Mouse (Mus musculus) C2C12 (cell line): ENCODE data around the gene Ebi3. TPM values are rescaled to one million over a fixed set of nuclear protein-coding genes. Genes with fewer than 3 reads are reported as not detected.

ENCODE experiments used
- H3K27me3 ChIP-seq: one replicate; pipeline ENCODE4 v1.6.1; 2011; ENCODE audit not compliant: control insufficient read depth, insufficient read depth, insufficient read length
- H3K36me3 ChIP-seq: one replicate; pipeline ENCODE4 v1.6.1; 2011; ENCODE audit not compliant: control insufficient read depth, insufficient read depth
- H3K4me3 ChIP-seq: one replicate; pipeline ENCODE4 v1.5.1; 2011; ENCODE audit warnings: mild to moderate bottlenecking, control low read depth; ENCODE audit not compliant: poor library complexity, insufficient read depth, severe bottlenecking
- H3K79me2 ChIP-seq: one replicate; pipeline ENCODE4 v1.6.1; 2011; ENCODE audit not compliant: control insufficient read depth, insufficient read depth
- H3K79me3 ChIP-seq: one replicate; pipeline ENCODE4 v1.6.1; 2011; ENCODE audit warnings: low read depth, control low read depth
- H3ac ChIP-seq: one replicate; pipeline ENCODE3; 2011; ENCODE audit warnings: low read depth; ENCODE audit not compliant: control insufficient read depth, insufficient read length
- CEBPB ChIP-seq: IDR thresholded peaks from one replicate; pipeline ENCODE4 v1.6.1; 2011; ENCODE audit warnings: low read depth, mild to moderate bottlenecking, control low read depth, moderate library complexity
- CTCF ChIP-seq: IDR thresholded peaks from one replicate; pipeline ENCODE4 v1.5.1; 2011; ENCODE audit not compliant: control insufficient read depth, insufficient read depth, insufficient read length
- FOSL1 ChIP-seq: IDR thresholded peaks from one replicate; pipeline ENCODE4 v1.8.0; 2011; ENCODE audit warnings: mild to moderate bottlenecking, low read length; ENCODE audit not compliant: poor library complexity, insufficient read depth, severe bottlenecking
- MAX ChIP-seq: IDR thresholded peaks from one replicate; pipeline ENCODE4 v1.6.1; 2011; ENCODE audit warnings: mild to moderate bottlenecking, control low read depth
- MYOD1 ChIP-seq: IDR thresholded peaks from one replicate; pipeline ENCODE4 v1.6.1; 2011; ENCODE audit warnings: low read depth; ENCODE audit not compliant: control insufficient read depth, insufficient read length
- MYOG ChIP-seq: IDR thresholded peaks from one replicate; pipeline ENCODE4 v1.6.1; 2011; ENCODE audit not compliant: control insufficient read depth, insufficient read length; ENCODE audit errors: extremely low read depth
- USF1 ChIP-seq: IDR thresholded peaks from one replicate; pipeline ENCODE4 v1.6.1; 2011; ENCODE audit warnings: low read depth, mild to moderate bottlenecking, control low read depth, moderate library complexity
- polyA plus RNA-seq: library from polyadenylated mRNA; unstranded; fragments of >200 nt; fragmentation: generic; extraction: Trizol; gene quantifications from one replicate; pipeline ENCODE4 v1.2.1, GENCODE M21; 2012; ENCODE audit warnings: missing spikeins

The Ebi3 gene
- polyA plus RNA-seq, 1 experiment: not detected

GRCm38 (mm10) chr17:55964996-55965395 lies 12.6 kb downstream of the Ebi3 start:
- Histone ChIP-seq H3K36me3 (peaks cover 31% of the 10 kb centered on the region), H3K79me3 (peaks cover 7% of the 10 kb centered on the region), H3K4me3 (no peak overlapping the region), H3ac (no peak overlapping the region), H3K27me3 (no peaks in the 10 kb centered on the region), H3K79me2 (peaks cover 7% of the 10 kb centered on the region)
- TF ChIP-seq MYOD1 (no peak), MAX (no peak), CEBPB (no peak), MYOG (no peak), CTCF (no peak), FOSL1 (no peak), USF1 (no peak)

GRCm38 (mm10) chr17:55967186-55967585 lies 14.7 kb downstream of the Ebi3 start:
- H3K27me3 ChIP-seq: peaks cover 20% of the 10 kb centered on the region
- peaks cover 19% of the 10 kb centered on the region for H3K36me3 ChIP-seq
- TF ChIP-seq MYOD1 (no peak), MYOG (no peak), CEBPB (no peak), FOSL1 (no peak), MAX (no peak), USF1 (no peak), CTCF (no peak)
- no peaks in the 10 kb centered on the region for H3K79me2 ChIP-seq
- no peak overlapping the region for H3K4me3 ChIP-seq
- H3K79me3 ChIP-seq: peaks cover 2% of the 10 kb centered on the region
- no peak overlapping the region for H3ac ChIP-seq

- Histone ChIP-seq H3ac (no peak overlapping the region), H3K36me3 (peaks cover 16% of the 10 kb centered on the region), H3K4me3 (no peak overlapping the region), H3K27me3 (peaks cover 30% of the 10 kb centered on the region), H3K79me2 (no peaks in the 10 kb centered on the region), H3K79me3 (no peaks in the 10 kb centered on the region)
- TF ChIP-seq CEBPB (no peak), MYOD1 (no peak), USF1 (no peak), MYOG (no peak)
Observed at GRCm38 (mm10) chr17:55968210-55968609, 15.8 kb downstream of the Ebi3 start.

- Histone ChIP-seq H3K4me3 (no peak overlapping the region), H3ac (no peak overlapping the region), H3K79me2 (no peaks in the 10 kb centered on the region), H3K27me3 (peaks cover 35% of the 10 kb centered on the region), H3K36me3 (peaks cover 16% of the 10 kb centered on the region), H3K79me3 (no peaks in the 10 kb centered on the region)
- TF ChIP-seq MYOG: no peak
- TF ChIP-seq USF1: no peak
- TF ChIP-seq MAX: no peak
- TF ChIP-seq CEBPB: no peak
- no peak for TF ChIP-seq CTCF
- TF ChIP-seq FOSL1: no peak
Observed at GRCm38 (mm10) chr17:55969560-55969959, 17.1 kb downstream of the Ebi3 start.

GRCm38 (mm10) chr17:55969966-55970891 lies 17.8 kb downstream of the Ebi3 start, which contains the start of gene Shd:
Gene Shd (plus strand): TSS chr17:55970467.
- Histone ChIP-seq H3ac (no peak within 1 kb of the TSS), H3K4me3 (no peak within 1 kb of the TSS), H3K79me2 (no peaks in the 10 kb centered on the region), H3K27me3 (peaks cover 35% of the 10 kb centered on the region), H3K79me3 (no peaks in the 10 kb centered on the region), H3K36me3 (peaks cover 13% of the 10 kb centered on the region)
- no peak for TF ChIP-seq MAX

- Histone ChIP-seq H3K36me3 (peaks cover 13% of the 10 kb centered on the region), H3K27me3 (peaks cover 35% of the 10 kb centered on the region), H3K79me2 (no peaks in the 10 kb centered on the region), H3K79me3 (no peaks in the 10 kb centered on the region), H3K4me3 (no peak overlapping the region), H3ac (no peak overlapping the region)
- TF ChIP-seq CTCF: no peak
- TF ChIP-seq CEBPB: no peak
- TF ChIP-seq MYOG: no peak
- TF ChIP-seq MAX: no peak
- no peak for TF ChIP-seq MYOD1
- TF ChIP-seq USF1: no peak
- no peak for TF ChIP-seq FOSL1
Observed at GRCm38 (mm10) chr17:55971453-55971852, 19.0 kb downstream of the Ebi3 start.
